Mouse (Mus musculus) granulocyte monocyte progenitor cell, adult 5-6 weeks (primary cell): ENCODE measurements around the gene March6. TPM values are rescaled to one million over a fixed set of nuclear protein-coding genes. Genes with fewer than 3 reads are reported as not detected.
A peak's percentile ranks its signal among the peaks of the same experiment; 100 is the strongest.

Source experiments
- ATAC-seq: replicated peaks from 2 replicates; pipeline ENCODE4 v1.8.0; 2016; ENCODE audit warnings: mild to moderate bottlenecking, moderate TSS enrichment, inconsistent platforms; ENCODE audit not compliant: poor library complexity, severe bottlenecking
- total RNA-seq, 2 experiments: library from RNA; stranded (forward) in 1 of 2; stranded (reverse) in 1 of 2; fragments of 200-712, 200-1000 nt in 1 of 2; fragments of >200 nt in 1 of 2; fragmentation: Nextera tagmentation in 1 of 2; gene quantifications; 2 replicates each; pipeline ENCODE4 v1.2.3; 2014 to 2017

March6 gene
- total RNA-seq, 2 experiments from 2014 or later: 26.4 to 27.1 TPM

GRCm38 (mm10) chr15:31518371-31518770, 12.5 kb downstream of the March6 start:
- no peak for ATAC-seq

DNA sequence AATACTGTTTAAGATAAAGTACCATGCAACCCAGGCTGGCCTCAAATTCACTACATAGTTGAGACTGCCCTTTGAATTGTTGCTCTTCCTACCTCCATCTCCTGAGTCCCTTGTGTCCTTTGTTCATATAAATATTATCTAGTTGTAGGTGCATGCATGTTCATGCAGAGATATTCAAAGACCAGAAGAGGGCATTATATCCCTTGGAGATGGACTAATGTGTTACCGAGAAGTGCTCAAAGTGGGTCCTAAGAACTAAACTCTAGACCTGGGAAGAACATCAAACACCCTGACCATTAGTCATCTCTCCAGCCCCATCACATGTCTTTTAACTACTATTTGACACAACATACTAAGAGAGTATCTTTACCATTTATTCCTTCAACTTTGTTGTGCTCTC, 13.7 kb downstream of the March6 start:
- peak; percentile 53 for ATAC-seq

DNA sequence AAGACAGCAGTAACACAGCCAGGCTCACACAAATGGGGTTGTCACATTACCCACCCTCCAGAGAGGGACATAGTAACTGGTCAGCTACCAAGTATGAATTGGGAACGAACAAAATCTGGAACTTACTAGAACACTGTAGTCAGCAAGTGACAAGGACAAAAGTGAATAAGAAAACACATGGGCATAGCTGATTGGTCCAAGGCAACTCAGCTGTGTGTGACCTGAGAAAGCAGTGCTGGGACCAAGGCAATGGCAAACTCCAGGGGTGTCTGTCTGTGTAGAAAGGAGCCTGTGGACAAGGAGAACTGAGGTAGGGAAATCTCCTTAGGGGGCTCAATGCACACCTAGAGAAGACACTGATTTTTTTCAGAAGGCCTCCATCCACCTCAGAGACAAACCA, 19.1 kb downstream of the March6 start:
- ATAC-seq: no peak

DNA sequence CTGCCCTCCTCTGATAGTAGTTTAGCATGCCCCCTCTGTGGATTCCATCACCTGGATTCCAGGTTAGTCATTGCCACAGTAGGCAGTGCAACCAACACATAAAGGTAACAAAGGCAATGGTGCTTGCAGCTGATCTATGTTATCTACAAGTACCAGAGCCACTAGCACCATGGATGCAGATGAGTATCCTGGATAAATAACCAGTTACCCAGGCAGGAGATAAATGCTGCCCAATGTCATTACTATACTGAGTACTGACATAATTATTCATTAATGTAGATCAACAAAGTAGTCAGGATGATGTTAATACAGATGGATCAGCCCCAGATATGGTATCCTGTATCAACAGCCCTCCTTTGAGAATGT, 19.5 kb downstream of the March6 start:
- no peak for ATAC-seq

- ATAC-seq: no peak
Measured at GRCm38 (mm10) chr15:31510477-31511405, 20.1 kb downstream of the March6 start.

DNA sequence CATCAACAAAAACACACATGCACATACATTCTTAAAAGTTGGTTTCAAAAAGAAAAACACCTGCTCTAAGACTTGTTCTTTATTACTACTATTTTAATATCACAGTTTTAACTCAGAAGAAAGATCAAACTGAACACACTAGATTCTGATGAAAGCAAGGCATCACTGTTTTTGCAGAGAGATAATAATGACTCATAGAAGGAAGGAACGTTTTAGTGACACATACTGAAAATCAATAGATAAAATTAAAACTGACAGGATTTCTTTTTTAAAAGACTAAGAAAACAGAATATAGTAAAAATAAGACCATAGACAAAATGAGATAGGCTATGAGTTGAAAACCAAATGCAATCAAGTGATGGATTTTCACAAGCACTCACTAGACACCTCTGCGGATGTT, 25.8 kb downstream of the March6 start:
- ATAC-seq: no peak

GRCm38 (mm10) chr15:31503447-31503846, 27.4 kb downstream of the March6 start:
- ATAC-seq: no peak

GRCm38 (mm10) chr15:31502996-31503395, 27.9 kb downstream of the March6 start:
- no peak for ATAC-seq

DNA sequence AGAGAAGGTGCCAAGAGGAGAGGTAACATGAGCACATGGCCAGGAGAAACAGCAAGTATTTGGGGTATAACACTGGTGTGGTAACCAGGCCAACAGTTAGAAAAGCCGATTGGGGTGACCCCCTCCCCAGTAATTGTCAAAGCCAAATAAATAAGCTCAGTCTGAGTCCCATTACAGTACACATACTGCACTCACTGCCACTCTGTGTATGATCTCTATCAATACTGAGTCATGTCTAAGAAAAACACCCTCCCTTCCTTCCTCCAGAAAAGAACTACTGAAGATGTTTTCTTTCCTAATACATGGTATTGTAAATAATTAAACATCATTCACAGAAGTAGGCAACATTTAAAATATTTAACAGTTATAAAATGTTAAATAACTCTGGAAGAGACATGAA, 28.5 kb downstream of the March6 start:
- no peak for ATAC-seq

DNA sequence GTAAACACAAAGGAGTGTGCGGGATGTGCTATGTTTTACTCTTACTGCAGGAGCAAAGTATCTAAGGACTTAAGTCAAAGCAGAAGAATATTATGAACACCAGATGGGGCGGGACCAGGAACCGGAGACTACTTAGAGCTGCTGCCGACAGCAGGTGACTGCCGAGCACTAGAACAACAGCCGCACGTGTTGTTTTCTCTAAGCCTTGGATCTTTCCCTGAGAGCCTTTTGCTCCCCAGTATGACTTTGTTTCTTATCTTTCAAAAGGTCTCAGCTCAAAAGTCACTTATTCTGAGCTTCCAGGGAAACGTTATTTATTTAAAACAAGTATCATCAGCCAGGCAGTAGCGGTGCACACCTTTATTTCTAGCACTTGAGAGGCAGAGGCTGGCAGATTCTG, 36.0 kb downstream of the March6 start:
- no peak for ATAC-seq

DNA sequence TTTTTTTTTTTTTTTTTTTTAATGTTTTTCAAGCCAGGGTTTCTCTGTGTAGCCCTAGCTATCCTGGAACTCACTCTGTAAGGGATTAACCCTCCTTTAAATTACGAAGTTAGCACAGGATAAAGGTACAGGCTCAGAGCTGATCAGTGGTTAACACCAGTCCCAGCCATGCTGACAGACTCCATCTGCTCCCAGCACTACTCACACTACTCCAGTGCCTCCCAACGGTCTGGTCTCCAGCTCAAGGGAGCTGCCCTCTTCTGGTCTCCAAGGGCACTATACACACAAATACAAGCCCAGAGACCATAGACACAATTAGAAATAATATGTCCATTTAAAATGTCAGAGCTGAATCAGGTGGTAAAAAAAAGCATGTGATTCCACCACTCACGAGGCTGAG, 36.5 kb downstream of the March6 start:
- no peak for ATAC-seq

DNA sequence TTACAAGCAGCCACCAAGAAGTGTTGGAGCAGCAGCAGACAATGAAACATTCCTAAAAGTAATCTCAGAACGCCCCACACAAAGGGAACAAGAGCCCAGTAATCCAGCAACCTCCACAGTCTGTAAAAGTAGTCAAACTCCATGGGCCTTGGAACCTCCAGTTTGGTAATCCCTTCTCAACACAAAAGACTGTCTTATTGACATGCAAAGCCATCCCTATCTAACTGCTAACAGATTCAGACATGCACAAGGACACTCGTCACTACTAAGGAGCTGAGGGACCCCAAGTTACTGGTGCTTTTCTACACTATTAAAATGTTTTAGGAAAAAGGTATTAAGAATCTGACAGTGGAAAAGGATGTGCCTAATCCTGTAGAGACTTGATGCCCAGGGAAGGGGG, 43.4 kb downstream of the March6 start:
- no peak for ATAC-seq

DNA sequence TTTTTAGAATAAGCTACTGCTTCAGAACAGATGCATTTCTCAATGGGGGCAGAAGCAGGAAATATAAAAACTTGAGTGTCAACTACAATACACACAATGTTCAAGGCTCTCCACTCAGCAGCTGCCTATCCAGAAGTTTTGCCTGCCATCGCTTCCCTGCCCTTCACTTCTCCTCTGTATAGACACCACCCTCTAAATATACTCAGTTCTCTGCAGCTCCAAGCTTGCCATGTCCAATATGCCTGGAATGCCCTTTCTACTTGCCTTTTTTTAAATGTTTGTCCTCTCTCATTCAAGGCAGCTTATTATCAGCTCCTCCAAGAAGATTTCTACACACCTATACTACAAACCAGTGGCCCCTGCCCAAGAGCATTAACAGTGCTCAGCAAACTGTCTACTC, 54.2 kb downstream of the March6 start:
- ATAC-seq: no peak

- ATAC-seq: no peak
Measured at GRCm38 (mm10) chr15:31472645-31473574, 57.9 kb downstream of the March6 start.

DNA sequence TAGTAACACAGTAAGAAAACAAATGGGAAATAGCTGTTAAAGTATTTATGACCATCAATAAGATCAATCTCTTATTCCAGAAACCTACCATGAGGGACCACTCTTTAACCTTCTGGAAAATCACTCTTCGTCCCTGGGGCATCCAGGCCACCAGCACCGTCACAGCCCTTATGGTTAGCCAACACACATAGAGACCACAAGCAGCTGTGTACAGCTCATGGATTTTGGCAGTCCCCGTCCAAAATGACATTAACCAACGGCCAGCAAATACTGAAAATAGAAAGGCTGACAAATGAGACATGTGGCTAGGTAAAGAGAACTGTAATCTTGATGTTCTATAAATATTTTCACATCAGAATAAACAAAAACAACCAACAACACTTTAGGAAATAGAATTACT, 59.3 kb downstream of the March6 start:
- ATAC-seq: no peak

DNA sequence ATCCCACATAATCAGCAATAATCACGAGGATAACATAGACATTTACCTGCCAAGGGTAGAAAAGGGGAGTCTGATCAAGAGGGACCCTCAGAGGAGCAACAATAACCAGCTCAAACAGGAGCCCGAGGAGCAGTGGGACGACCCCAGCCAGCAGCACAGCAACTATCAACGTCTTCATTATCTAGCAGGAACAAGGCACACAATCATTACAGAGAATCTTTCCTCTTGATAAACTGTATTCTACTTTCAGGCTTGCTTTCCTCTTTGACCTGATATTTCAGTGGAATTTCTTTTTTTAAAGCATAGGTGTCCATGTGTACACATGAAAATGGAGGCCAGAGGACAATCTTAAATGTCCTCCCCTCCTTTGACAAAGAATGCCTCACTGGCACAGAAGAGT, 61.4 kb downstream of the March6 start:
- no peak for ATAC-seq

GRCm38 (mm10) chr15:31468806-31469205, 62.0 kb downstream of the March6 start:
- ATAC-seq: 0 out of 2 replicates have a peak, but pooled peaks have one; percentile 22

GRCm38 (mm10) chr15:31466749-31467148, 64.1 kb downstream of the March6 start:
- peak; percentile 84 for ATAC-seq

DNA sequence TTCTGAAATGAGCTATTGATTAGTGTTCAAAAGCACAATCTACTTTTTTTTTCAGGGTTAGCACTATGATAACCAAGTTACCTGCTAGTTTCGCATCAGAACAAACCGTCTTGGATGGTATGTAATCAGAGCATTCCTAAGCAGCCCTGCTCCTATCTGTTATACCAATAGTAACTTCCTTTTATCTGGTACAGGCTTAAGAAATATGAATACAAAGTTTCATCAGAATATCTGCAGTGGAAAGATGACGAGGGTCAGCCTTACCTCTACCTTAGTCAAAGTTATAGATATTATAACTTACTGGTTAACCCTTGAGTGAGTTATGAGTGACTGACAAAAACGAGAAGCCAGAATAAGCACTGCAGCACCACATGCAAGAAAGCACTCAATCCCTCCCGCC, 64.6 kb downstream of the March6 start:
- ATAC-seq: peak; percentile 41

DNA sequence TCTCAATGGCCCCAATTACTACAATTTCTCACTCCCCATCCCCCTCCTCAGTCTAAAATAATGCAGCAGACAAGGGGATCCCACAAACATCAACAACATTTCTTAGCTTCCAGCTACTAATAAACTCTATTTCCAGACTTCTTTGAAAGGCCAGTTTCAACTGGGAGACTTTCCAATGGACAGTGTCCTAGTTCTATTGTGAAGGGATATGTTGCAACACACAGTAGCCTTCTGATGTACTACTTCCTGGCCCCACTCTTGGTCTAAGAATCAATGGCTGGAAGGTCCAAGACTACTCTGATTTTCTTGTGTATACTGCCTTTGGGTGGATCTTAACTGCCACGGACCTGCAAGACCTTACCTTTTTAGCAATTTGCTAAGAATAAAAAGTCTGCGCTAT, 65.0 kb downstream of the March6 start:
- ATAC-seq: 0 out of 2 replicates have a peak, but pooled peaks have one; percentile 34

DNA sequence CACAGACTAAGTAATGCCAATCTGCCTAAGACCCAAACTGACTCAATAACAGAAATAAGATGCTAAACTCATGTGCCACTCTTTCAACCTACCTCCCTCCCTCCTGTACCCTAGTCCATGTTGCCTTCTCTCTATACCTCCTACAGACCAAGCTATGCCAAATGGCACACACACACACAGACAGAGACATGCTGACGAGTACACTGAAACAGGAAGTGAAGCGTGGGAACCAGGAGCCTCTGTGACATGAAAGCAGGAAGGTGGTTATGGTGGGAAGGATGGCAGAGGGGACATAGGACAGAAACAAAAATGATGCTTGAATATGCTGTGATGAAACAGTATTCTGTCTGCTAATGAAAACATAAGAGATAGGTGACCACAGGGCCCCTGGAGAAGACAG, 70.3 kb downstream of the March6 start:
- ATAC-seq: peak; percentile 85
